Mouse (Mus musculus): ENCODE results near the gene Gm20547. TPM values are rescaled to one million over a fixed set of nuclear protein-coding genes. Genes with fewer than 3 reads are reported as not detected.

Gene Gm20547
- polyA plus RNA-seq, 1 experiment from 2014 or later: not detected

DNA sequence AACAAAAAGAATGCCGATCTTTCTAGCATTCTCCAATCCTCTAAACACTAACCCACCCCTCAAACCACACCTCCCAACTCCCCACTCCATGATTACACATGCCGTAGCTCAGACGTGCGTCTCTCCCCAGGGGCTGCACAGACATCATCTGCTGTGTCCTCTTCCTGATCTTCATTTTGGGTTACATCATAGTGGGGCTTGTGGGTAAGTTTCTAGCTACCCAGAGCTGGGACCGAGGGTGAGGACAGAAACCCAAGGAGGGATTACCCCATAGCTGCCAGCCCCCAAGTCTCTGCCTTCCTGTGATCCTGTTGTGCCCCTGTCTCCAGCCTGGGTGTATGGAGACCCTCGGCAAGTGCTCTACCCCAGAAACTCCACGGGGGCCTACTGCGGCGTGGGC is 35.3 kb upstream of the Gm20547 start:
- Histone ChIP-seq H3K9ac (replicated peaks) (no peak overlapping the region), H3K4me1 (ENCODE audit: insufficient read depth) (peaks cover 13% of the 10 kb centered on the region), H3K4me2 (ENCODE audit: low read depth, low read length) (no peak overlapping the region), H3K4me3 (ENCODE audit: low read depth, low read length) (no peak overlapping the region), H3K9me3 (ENCODE audit: low read length) (no peaks in the 10 kb centered on the region), H3K27me3 (ENCODE audit: insufficient read depth, low read length) (no peaks in the 10 kb centered on the region), H3K36me3 (replicated peaks; ENCODE audit: insufficient read depth, low read length) (peaks cover 17% of the 10 kb centered on the region), H3K27ac (ENCODE audit: low read depth) (no peak overlapping the region)
- TF ChIP-seq CTCF (IDR thresholded peaks at IDR 0.05; ENCODE audit: low read depth): no peak
- TF ChIP-seq EP300 (IDR thresholded peaks at IDR 0.05; ENCODE audit: low read depth): no peak
- no peak for ATAC-seq
- no peak for DNase-seq
- 63% methylated on average over 9 of the region's 9 CpGs for WGBS (ENCODE audit: insufficient replicate concordance)

DNA sequence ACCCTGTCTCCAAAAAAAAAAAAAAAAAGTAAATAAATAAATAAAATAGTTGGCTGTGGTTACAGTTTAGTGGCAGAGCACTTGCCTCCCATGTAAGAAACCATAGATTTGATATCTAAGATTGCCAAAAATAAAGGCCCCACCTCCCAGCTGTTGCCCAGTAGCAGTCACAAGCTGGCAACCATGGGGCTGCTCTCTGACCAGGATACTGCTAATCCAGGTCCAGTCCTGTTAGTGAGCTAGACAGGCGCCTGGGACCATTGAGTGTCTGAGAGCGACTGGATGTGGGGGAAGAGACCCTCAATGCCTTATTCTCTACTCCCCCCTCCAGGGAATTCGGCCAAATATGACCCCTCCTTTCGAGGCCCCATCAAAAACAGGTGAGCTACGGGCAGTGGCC is 34.5 kb upstream of the Gm20547 start:
- Histone ChIP-seq H3K9me3 (ENCODE audit: low read length) (no peaks in the 10 kb centered on the region), H3K9ac (replicated peaks) (no peak overlapping the region), H3K36me3 (replicated peaks; ENCODE audit: insufficient read depth, low read length) (peaks cover 23% of the 10 kb centered on the region), H3K4me2 (ENCODE audit: low read depth, low read length) (no peak overlapping the region), H3K4me1 (ENCODE audit: insufficient read depth) (peaks cover 15% of the 10 kb centered on the region), H3K27me3 (ENCODE audit: insufficient read depth, low read length) (no peaks in the 10 kb centered on the region), H3K27ac (ENCODE audit: low read depth) (no peak overlapping the region), H3K4me3 (ENCODE audit: low read depth, low read length) (no peak overlapping the region)
- WGBS (ENCODE audit: insufficient replicate concordance): 74% methylated on average over 5 of the region's 5 CpGs
- DNase-seq (no peak), ATAC-seq (no peak)
- TF ChIP-seq EP300 (IDR thresholded peaks at IDR 0.05; ENCODE audit: low read depth) (no peak), CTCF (IDR thresholded peaks at IDR 0.05; ENCODE audit: low read depth) (no peak)

DNA sequence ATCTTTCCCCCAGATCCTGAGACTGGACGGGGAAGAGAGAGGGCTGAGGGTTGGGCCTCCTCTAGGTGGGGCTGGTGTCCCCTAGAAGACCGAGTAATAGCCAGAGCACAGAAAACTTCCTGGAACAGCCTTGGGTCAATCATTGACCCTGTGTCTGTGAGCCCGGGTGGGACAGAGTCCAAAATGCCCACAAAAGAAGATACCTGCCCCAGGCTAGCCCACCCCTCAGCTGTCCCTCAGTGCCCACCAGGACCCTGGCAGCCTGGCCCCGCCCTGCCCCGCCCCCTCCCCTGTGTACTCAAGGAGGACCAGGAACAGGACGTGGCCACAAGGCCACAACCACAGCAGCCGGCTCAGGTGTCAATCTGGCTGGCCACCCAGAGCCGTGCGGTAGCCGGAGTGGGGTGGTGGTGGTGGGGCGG is 33.6 kb upstream of the Gm20547 start:
- ATAC-seq: peak; percentile 45
- H3K27ac ChIP-seq (ENCODE audit: low read depth): no peak overlapping the region
- H3K36me3 ChIP-seq (replicated peaks; ENCODE audit: insufficient read depth, low read length): peaks cover 32% of the 10 kb centered on the region
- peak; percentile 46 for DNase-seq
- peaks cover 16% of the 10 kb centered on the region for H3K4me1 ChIP-seq (ENCODE audit: insufficient read depth)
- peak overlapping the region; percentile 31; the same call in 1 of the 2 replicates for H3K9ac ChIP-seq (replicated peaks)
- no peaks in the 10 kb centered on the region for H3K9me3 ChIP-seq (ENCODE audit: low read length)
- 16% methylated on average over 11 of the region's 11 CpGs for WGBS (ENCODE audit: insufficient replicate concordance)
- peak overlapping the region; percentile 24; the same call in 1 of the 2 replicates for H3K4me2 ChIP-seq (ENCODE audit: low read depth, low read length)
- no peak for TF ChIP-seq EP300 (IDR thresholded peaks at IDR 0.05; ENCODE audit: low read depth)
- TF ChIP-seq CTCF (IDR thresholded peaks at IDR 0.05; ENCODE audit: low read depth): peak; percentile 58
- H3K4me3 ChIP-seq (ENCODE audit: low read depth, low read length): no peak overlapping the region
- no peaks in the 10 kb centered on the region for H3K27me3 ChIP-seq (ENCODE audit: insufficient read depth, low read length)

DNA sequence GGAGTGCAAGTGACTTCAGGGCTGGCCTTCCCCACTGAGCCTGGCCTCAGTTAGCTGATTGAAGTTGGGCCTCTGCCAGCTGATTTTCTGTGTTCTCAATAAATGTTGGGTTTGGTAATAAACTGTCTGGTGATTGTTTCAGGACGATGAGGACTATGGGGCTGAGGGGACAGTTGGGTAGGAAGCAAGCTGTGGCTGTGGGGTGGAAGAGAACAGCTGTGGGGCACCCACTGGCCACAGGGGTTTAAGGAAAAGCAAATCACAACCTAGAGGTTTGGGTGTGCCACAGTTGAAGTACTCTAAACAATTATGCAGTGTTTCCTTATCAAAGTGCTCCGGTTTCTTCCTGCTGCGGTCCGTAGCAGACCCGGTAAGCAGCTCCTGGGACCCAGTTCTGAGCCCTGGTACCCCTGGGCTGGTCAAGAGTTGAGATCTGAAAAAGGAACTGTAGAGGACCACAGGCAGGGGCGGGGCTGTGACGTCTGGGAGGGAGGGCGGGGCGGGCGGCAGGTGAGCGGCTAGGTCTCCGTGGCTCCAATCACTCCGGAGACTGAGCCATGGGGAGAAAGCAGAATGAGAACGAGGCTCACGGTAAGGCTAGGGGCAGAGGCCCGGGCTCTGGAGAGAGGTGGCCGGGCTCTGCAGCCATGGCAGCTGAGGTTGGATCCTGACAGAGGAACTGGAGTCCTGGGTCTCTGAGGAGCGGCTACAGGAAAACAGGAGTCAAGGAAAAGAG is 32.3 kb upstream of the Gm20547 start, which contains the start of gene Slc44a4:
Gene Slc44a4 (plus strand): TSS at position 537 of the 736 bp plus-strand sequence.
- no peak for TF ChIP-seq EP300 (IDR thresholded peaks at IDR 0.05; ENCODE audit: low read depth)
- TF ChIP-seq CTCF (IDR thresholded peaks at IDR 0.05; ENCODE audit: low read depth): no peak
- Histone ChIP-seq H3K4me3 (ENCODE audit: low read depth, low read length) (no peak within 1 kb of the TSS), H3K9ac (replicated peaks) (no peak within 1 kb of the TSS), H3K27ac (ENCODE audit: low read depth) (no peak within 1 kb of the TSS), H3K27me3 (ENCODE audit: insufficient read depth, low read length) (no peaks in the 10 kb centered on the region), H3K4me1 (ENCODE audit: insufficient read depth) (peaks cover 16% of the 10 kb centered on the region), H3K4me2 (ENCODE audit: low read depth, low read length) (peak within 1 kb of the TSS; percentile 24; the same call in 1 of the 2 replicates), H3K9me3 (ENCODE audit: low read length) (no peaks in the 10 kb centered on the region), H3K36me3 (replicated peaks; ENCODE audit: insufficient read depth, low read length) (peaks cover 42% of the 10 kb centered on the region)
- WGBS (ENCODE audit: insufficient replicate concordance): 46% methylated on average over 18 of the region's 18 CpGs
- DNase-seq (no peak), ATAC-seq (peak; percentile 18; the same call in 1 of the 2 replicates)

DNA sequence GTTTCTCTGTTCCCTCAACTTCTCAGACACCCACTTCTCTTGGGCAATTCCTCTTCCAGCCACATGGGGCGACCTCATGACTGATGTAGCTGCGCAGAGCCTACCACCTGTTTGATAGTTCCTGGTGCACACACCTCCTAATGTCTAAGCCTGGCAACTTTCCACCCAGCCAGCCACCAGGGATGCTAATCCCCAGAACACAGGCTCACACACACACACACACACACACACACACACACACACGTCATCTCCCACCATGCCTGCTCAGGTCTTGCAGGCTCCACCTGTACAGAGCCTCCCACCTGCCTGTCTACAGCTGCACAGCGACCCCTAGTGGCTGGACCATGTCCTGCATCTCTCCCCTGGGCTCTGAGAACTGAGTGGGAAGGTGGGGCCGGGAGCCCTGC is 30.1 kb upstream of the Gm20547 start:
- no peak overlapping the region for H3K4me2 ChIP-seq (ENCODE audit: low read depth, low read length)
- no peak overlapping the region for H3K27ac ChIP-seq (ENCODE audit: low read depth)
- H3K4me3 ChIP-seq (ENCODE audit: low read depth, low read length): no peak overlapping the region
- ATAC-seq (peak; percentile 81), DNase-seq (peak; percentile 92)
- no peak overlapping the region for H3K9ac ChIP-seq (replicated peaks)
- H3K4me1 ChIP-seq (ENCODE audit: insufficient read depth): peaks cover 16% of the 10 kb centered on the region
- no peaks in the 10 kb centered on the region for H3K9me3 ChIP-seq (ENCODE audit: low read length)
- no peaks in the 10 kb centered on the region for H3K27me3 ChIP-seq (ENCODE audit: insufficient read depth, low read length)
- TF ChIP-seq CTCF (IDR thresholded peaks at IDR 0.05; ENCODE audit: low read depth): peak; percentile 99
- TF ChIP-seq EP300 (IDR thresholded peaks at IDR 0.05; ENCODE audit: low read depth): no peak
- 45% methylated on average over 5 of the region's 5 CpGs for WGBS (ENCODE audit: insufficient replicate concordance)
- peaks cover 63% of the 10 kb centered on the region for H3K36me3 ChIP-seq (replicated peaks; ENCODE audit: insufficient read depth, low read length)

DNA sequence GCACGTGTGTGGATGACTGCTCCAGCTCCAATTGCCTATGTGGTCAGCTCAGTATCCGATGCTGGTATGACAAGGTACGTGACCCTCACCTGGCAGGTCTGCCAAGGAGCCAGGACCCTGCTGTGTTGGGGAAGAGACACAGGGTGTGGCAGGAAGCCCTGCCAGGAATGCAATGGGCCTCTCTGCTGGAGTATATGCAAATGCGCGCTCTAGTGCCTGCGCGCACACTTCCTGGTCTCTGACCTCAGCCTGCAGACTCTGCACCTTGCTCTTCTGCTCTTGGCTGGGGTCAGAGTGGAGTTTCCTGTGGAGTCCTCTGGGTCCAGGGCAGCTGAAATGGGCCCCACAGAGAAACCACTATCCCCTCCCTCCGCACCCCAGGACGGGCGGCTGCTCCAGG is 29.1 kb upstream of the Gm20547 start:
- ATAC-seq (no peak), DNase-seq (no peak)
- Histone ChIP-seq H3K4me2 (ENCODE audit: low read depth, low read length) (no peak overlapping the region), H3K27me3 (ENCODE audit: insufficient read depth, low read length) (no peaks in the 10 kb centered on the region), H3K4me1 (ENCODE audit: insufficient read depth) (peaks cover 16% of the 10 kb centered on the region), H3K27ac (ENCODE audit: low read depth) (no peak overlapping the region), H3K36me3 (replicated peaks; ENCODE audit: insufficient read depth, low read length) (peaks cover 73% of the 10 kb centered on the region), H3K9ac (replicated peaks) (no peak overlapping the region), H3K9me3 (ENCODE audit: low read length) (no peaks in the 10 kb centered on the region), H3K4me3 (ENCODE audit: low read depth, low read length) (no peak overlapping the region)
- TF ChIP-seq CTCF (IDR thresholded peaks at IDR 0.05; ENCODE audit: low read depth) (no peak), EP300 (IDR thresholded peaks at IDR 0.05; ENCODE audit: low read depth) (no peak)
- 70% methylated on average over 10 of the region's 10 CpGs for WGBS (ENCODE audit: insufficient replicate concordance)
